In genomic region chr9:88350317-88350716, GRCm38 (mm10) we compare ENCODE assay signal across 20 mouse cellular contexts.
"Had no signal": no experiment of that assay in that cellular context is flagged by ENCODE, and none has a peak within 500 bp of the region (broad histone marks: within the 10 kb centered on the region; RNA-seq: fewer than 3 reads in every experiment).

No protein-coding gene starts in this region.

- H3K4me3 ChIP-seq: liver, embryonic 13.5 days; liver, embryonic 15.5 days; midbrain, embryonic 10.5 days; midbrain, embryonic 12.5 days; myocyte; neural tube, embryonic 13.5 days; neural tube, embryonic 15.5 days had no signal

- H3K36me3 ChIP-seq: liver, embryonic 13.5 days; liver, embryonic 15.5 days; midbrain, embryonic 10.5 days; midbrain, embryonic 12.5 days; neural tube, embryonic 13.5 days; neural tube, embryonic 15.5 days had no signal

- H3K27me3 ChIP-seq: liver, embryonic 13.5 days; liver, embryonic 15.5 days; midbrain, embryonic 12.5 days; neural tube, embryonic 13.5 days; neural tube, embryonic 15.5 days had no signal

- H3K4me2 ChIP-seq: liver, embryonic 11.5 days; liver, embryonic 13.5 days; liver, embryonic 15.5 days; midbrain, embryonic 12.5 days; neural tube, embryonic 13.5 days; neural tube, embryonic 15.5 days had no signal

- H3K9ac ChIP-seq: liver, embryonic 13.5 days; liver, embryonic 15.5 days; liver, postnatal 0 days; midbrain, embryonic 12.5 days; neural tube, embryonic 13.5 days; neural tube, embryonic 15.5 days had no signal

- H3K27ac ChIP-seq: liver, embryonic 13.5 days; liver, embryonic 15.5 days; midbrain, embryonic 10.5 days; midbrain, embryonic 12.5 days; neural tube, embryonic 13.5 days; neural tube, embryonic 15.5 days had no signal

- ATAC-seq: liver, postnatal 0 days; midbrain, embryonic 16.5 days had no signal

- H3K9me3 ChIP-seq: liver, embryonic 13.5 days; liver, embryonic 15.5 days; midbrain, embryonic 10.5 days; midbrain, embryonic 12.5 days; neural tube, embryonic 13.5 days; neural tube, embryonic 15.5 days had no signal

- H3K4me1 ChIP-seq: liver, embryonic 13.5 days; liver, embryonic 15.5 days had no signal

- DNase-seq: liver; liver, embryonic 13.5 days; liver, postnatal 0 days; midbrain, embryonic 14.5 days; retina, postnatal 1 day; right cerebral cortex, adult 18-20 months; right cerebral cortex, postnatal 25 days; right cerebral cortex, postnatal 4 days; spleen, adult 18-20 months; thymus, adult 2 months; thymus, postnatal 25 days; thymus, postnatal 4 days had no signal
